Mouse (Mus musculus): ENCODE data around the gene Gm20547. TPM values are rescaled to one million over a fixed set of nuclear protein-coding genes. Genes with fewer than 3 reads are reported as not detected.

The Gm20547 gene
- polyA plus RNA-seq, 1 experiment from 2014 or later = not detected

- Histone ChIP-seq H3K36me3 (peaks cover 10% of the 10 kb centered on the region), H3K9me3 (replicated peaks) (no peaks in the 10 kb centered on the region), H3K27ac (peak overlapping the region; percentile 97), H3K4me2 (peak overlapping the region; percentile 92), H3K9ac (peak overlapping the region; percentile 73), H3K4me3 (replicated peaks) (peak overlapping the region; percentile 83), H3K27me3 (no peaks in the 10 kb centered on the region), H3K4me1 (peaks cover 39% of the 10 kb centered on the region)
- WGBS = 5% methylated on average over 51 of the region's 51 CpGs
- 0 out of 2 replicates have a peak, but pooled peaks have one; percentile 16 for ATAC-seq (replicated peaks; ENCODE audit: low FRiP score)
Observed at GRCm38 (mm10) chr17:34894801-34895530, 13.1 kb upstream of the Gm20547 start.

DNA sequence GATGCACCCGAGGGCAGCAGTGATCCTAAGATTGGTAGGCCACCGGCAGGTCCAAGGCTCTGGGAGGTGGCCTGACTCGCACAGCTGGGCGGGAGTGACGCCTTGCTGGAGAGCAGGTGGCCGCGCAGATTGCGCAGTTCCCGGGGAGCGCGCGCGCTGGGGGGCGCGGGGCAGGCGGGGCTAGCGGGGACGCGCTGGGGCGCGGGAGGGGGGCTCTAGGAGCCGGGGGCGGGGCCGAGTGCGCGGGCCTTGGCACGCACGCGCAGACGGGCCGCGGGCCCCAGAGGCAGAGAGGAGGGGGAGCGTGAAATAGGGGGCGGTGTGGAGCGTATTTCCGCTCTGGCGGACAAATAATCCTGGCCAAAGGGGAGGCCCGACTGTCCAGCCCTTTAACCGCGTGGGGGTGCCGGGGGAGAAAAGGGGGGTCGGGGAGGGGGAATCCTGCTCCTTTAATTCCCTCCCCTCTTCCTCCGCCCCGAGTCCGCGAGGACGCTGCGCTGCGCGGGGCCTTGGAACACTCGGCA lies 12.3 kb upstream of the Gm20547 start:
- peaks cover 36% of the 10 kb centered on the region for H3K4me1 ChIP-seq
- H3K27ac ChIP-seq = peak overlapping the region; percentile 97
- H3K27me3 ChIP-seq = no peaks in the 10 kb centered on the region
- H3K4me2 ChIP-seq = peak overlapping the region; percentile 92
- H3K9me3 ChIP-seq (replicated peaks) = no peaks in the 10 kb centered on the region
- ATAC-seq (replicated peaks; ENCODE audit: low FRiP score) = peak; percentile 92
- H3K4me3 ChIP-seq (replicated peaks) = peak overlapping the region; percentile 83
- 1% methylated on average over 22 of the region's 51 CpGs for whole genome bisulfite sequencing
- H3K9ac ChIP-seq = peak overlapping the region; percentile 73
- H3K36me3 ChIP-seq = peaks cover 10% of the 10 kb centered on the region

DNA sequence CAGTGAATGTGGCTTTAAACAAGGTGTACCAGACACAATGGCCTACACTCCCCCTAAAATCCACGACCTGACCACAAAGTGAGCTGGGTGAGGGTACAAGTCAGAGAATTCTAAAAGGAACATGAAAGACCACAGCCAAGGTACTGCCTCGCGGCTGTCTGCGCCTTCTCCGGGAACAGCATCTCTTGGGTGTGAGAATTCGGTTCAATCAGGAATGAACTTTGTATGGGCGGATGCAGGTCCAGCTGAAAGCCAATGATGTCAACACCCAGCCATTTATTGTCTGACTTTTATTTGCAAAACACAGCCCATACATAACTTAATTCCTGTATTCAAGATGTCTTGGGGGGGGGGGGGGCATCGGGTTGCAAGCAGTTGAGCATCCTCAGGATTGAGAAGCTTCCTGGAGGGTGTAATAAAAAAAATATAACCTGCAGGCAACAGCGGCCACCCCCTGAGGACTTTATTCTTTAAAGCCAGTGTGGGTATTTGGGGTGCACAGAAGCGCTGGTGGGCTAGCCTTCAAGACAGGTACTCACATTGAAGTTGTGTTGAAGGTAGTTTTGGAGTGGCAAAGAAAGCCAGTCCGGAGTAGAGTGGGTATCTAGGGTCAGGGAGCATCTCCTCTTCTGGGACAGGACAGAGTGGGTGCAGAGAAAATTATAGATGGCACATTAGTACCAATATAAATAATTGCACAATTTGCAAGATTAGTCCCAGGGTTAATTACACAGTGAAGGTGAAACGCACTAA lies 11.4 kb upstream of the Gm20547 start:
- Histone ChIP-seq H3K27ac (peak overlapping the region; percentile 97), H3K36me3 (peaks cover 10% of the 10 kb centered on the region), H3K27me3 (no peaks in the 10 kb centered on the region), H3K4me3 (replicated peaks) (no peak overlapping the region), H3K4me2 (peak overlapping the region; percentile 92), H3K4me1 (peaks cover 36% of the 10 kb centered on the region), H3K9me3 (replicated peaks) (no peaks in the 10 kb centered on the region), H3K9ac (peak overlapping the region; percentile 47)
- WGBS = 72% methylated on average over 12 of the region's 12 CpGs
- ATAC-seq (replicated peaks; ENCODE audit: low FRiP score) = no peak

GRCm38 (mm10) chr17:34891377-34891776 lies 9.5 kb upstream of the Gm20547 start:
- Histone ChIP-seq H3K4me3 (replicated peaks) (no peak overlapping the region), H3K27me3 (no peaks in the 10 kb centered on the region), H3K9me3 (replicated peaks) (no peaks in the 10 kb centered on the region), H3K9ac (no peak overlapping the region), H3K4me2 (no peak overlapping the region), H3K27ac (no peak overlapping the region), H3K4me1 (peaks cover 23% of the 10 kb centered on the region), H3K36me3 (peaks cover 8% of the 10 kb centered on the region)
- no peak for ATAC-seq (replicated peaks; ENCODE audit: low FRiP score)
- WGBS = 94% methylated on average over 2 of the region's 2 CpGs

GRCm38 (mm10) chr17:34890074-34890743 lies 8.4 kb upstream of the Gm20547 start:
- H3K4me3 ChIP-seq (replicated peaks) = no peak overlapping the region
- no peak overlapping the region for H3K4me2 ChIP-seq
- ATAC-seq (replicated peaks; ENCODE audit: low FRiP score) = no peak
- WGBS = 83% methylated on average over 12 of the region's 12 CpGs
- peaks cover 11% of the 10 kb centered on the region for H3K4me1 ChIP-seq
- no peaks in the 10 kb centered on the region for H3K36me3 ChIP-seq
- H3K27me3 ChIP-seq = no peaks in the 10 kb centered on the region
- no peak overlapping the region for H3K27ac ChIP-seq
- H3K9ac ChIP-seq = no peak overlapping the region
- no peaks in the 10 kb centered on the region for H3K9me3 ChIP-seq (replicated peaks)

GRCm38 (mm10) chr17:34887942-34888341 lies 6.1 kb upstream of the Gm20547 start:
- no peak overlapping the region for H3K4me2 ChIP-seq
- ATAC-seq (replicated peaks; ENCODE audit: low FRiP score) = no peak
- H3K4me1 ChIP-seq = no peaks in the 10 kb centered on the region
- H3K9me3 ChIP-seq (replicated peaks) = no peaks in the 10 kb centered on the region
- no peaks in the 10 kb centered on the region for H3K27me3 ChIP-seq
- no peak overlapping the region for H3K9ac ChIP-seq
- no peak overlapping the region for H3K27ac ChIP-seq
- no peak overlapping the region for H3K4me3 ChIP-seq (replicated peaks)
- WGBS = 83% methylated on average over 5 of the region's 5 CpGs
- no peaks in the 10 kb centered on the region for H3K36me3 ChIP-seq

GRCm38 (mm10) chr17:34885615-34886014 lies 3.8 kb upstream of the Gm20547 start:
- Histone ChIP-seq H3K27me3 (peaks cover 8% of the 10 kb centered on the region; the same call in 1 of the 2 replicates), H3K4me3 (replicated peaks) (no peak overlapping the region), H3K9me3 (replicated peaks) (no peaks in the 10 kb centered on the region), H3K4me1 (0 out of 2 replicates have a peak, but pooled peaks cover 5% of the 10 kb centered on the region), H3K4me2 (no peak overlapping the region), H3K27ac (no peak overlapping the region), H3K9ac (no peak overlapping the region), H3K36me3 (no peaks in the 10 kb centered on the region)
- ATAC-seq (replicated peaks; ENCODE audit: low FRiP score) = no peak
- WGBS = 72% methylated on average over 3 of the region's 3 CpGs

DNA sequence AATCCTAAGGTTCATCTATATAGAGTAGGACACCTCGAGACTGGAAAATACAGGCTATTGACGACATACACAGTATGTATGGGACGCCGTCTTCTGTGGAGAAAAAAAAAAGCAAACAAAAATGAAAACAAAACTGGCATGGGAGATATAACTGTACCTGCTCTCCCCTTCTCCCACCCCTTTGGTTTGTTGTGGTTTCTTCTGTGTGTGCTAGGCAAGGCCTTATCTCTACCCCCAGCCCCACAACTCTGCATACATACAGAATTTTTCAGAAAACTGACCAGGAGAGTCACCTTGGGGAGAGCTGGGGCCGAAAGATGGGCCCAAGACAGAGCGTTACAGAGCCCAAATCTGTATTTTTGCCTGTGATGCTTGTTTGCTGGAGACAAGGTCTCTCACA lies 2.9 kb upstream of the Gm20547 start:
- Histone ChIP-seq H3K4me2 (no peak overlapping the region), H3K9ac (no peak overlapping the region), H3K27ac (no peak overlapping the region), H3K36me3 (no peaks in the 10 kb centered on the region), H3K9me3 (replicated peaks) (no peaks in the 10 kb centered on the region), H3K27me3 (peaks cover 8% of the 10 kb centered on the region; the same call in 1 of the 2 replicates), H3K4me3 (replicated peaks) (no peak overlapping the region), H3K4me1 (0 out of 2 replicates have a peak, but pooled peaks cover 5% of the 10 kb centered on the region)
- whole genome bisulfite sequencing = 90% methylated on average over 6 of the region's 6 CpGs
- no peak for ATAC-seq (replicated peaks; ENCODE audit: low FRiP score)

DNA sequence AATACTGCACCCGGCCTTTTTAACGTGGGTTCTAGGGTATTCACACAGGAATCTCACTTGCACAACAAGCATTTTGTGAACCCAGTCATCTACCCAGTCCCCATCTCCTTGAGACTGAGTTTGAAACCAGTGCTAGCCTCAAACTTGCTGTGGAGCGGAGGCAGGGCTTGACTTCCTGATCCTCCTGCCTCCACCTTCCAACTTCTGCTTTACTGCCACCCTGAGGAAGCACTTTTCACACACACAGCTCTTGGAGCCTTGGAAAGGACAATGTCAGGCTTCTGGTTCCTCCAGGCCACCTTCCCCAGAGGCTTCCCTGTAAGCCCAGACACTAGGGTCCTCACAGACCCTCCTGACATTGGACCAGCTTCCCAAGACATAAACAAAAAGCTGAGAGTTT lies 1.5 kb upstream of the Gm20547 start:
- H3K4me2 ChIP-seq = no peak overlapping the region
- H3K9me3 ChIP-seq (replicated peaks) = no peaks in the 10 kb centered on the region
- 0 out of 2 replicates have a peak, but pooled peaks cover 11% of the 10 kb centered on the region for H3K4me1 ChIP-seq
- no peak overlapping the region for H3K4me3 ChIP-seq (replicated peaks)
- ATAC-seq (replicated peaks; ENCODE audit: low FRiP score) = no peak
- H3K36me3 ChIP-seq = no peaks in the 10 kb centered on the region
- peaks cover 8% of the 10 kb centered on the region; the same call in 1 of the 2 replicates for H3K27me3 ChIP-seq
- H3K27ac ChIP-seq = no peak overlapping the region
- no peak overlapping the region for H3K9ac ChIP-seq
- WGBS = 73% methylated on average over 3 of the region's 3 CpGs

DNA sequence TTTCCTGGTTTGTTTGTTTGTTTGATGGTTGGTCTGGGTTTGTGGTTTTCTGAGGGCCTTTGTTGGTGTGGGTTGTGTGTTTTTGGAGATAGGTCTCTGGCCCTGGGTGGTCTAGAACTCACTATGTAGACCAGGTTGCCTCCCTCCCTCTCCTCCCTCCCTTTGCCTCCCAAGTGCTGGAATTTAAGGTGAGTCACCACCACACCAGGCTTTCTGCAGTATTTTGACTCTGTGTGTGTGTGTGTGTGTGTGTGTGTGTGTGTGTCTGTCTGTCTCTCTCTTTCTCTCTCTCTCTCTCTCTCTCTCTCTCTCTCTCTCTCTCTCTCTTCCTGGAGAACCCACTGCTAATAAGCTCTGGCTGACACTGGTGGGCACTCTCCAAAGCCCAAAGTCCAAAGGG lies 676 bp downstream of the Gm20547 start:
- no peaks in the 10 kb centered on the region for H3K9me3 ChIP-seq (replicated peaks)
- H3K27me3 ChIP-seq = peaks cover 8% of the 10 kb centered on the region; the same call in 1 of the 2 replicates
- ATAC-seq (replicated peaks; ENCODE audit: low FRiP score) = no peak
- 0 out of 2 replicates have a peak, but pooled peaks cover 11% of the 10 kb centered on the region for H3K4me1 ChIP-seq
- H3K27ac ChIP-seq = no peak overlapping the region
- H3K9ac ChIP-seq = no peak overlapping the region
- no peak overlapping the region for H3K4me3 ChIP-seq (replicated peaks)
- no peaks in the 10 kb centered on the region for H3K36me3 ChIP-seq
- H3K4me2 ChIP-seq = no peak overlapping the region; the same call in 1 of the 2 replicates

- no peak within 1 kb of the TSS for H3K27ac ChIP-seq
- no peak for ATAC-seq (replicated peaks; ENCODE audit: low FRiP score)
Observed at GRCm38 (mm10) chr17:34879336-34879879, 2.4 kb downstream of the Gm20547 start, which contains the start of gene Zbtb12. Zbtb12 (plus strand) TSS chr17:34879483.

More at GRCm38 (mm10) chr17:34879336-34879879, 2.4 kb downstream of the Gm20547 start, which contains the start of gene Zbtb12:
- Histone ChIP-seq H3K9me3 (replicated peaks) (no peaks in the 10 kb centered on the region), H3K9ac (no peak within 1 kb of the TSS), H3K4me2 (no peak within 1 kb of the TSS), H3K4me3 (replicated peaks) (no peak within 1 kb of the TSS; the same call in 1 of the 2 replicates), H3K4me1 (0 out of 2 replicates have a peak, but pooled peaks cover 11% of the 10 kb centered on the region), H3K27me3 (peaks cover 8% of the 10 kb centered on the region; the same call in 1 of the 2 replicates), H3K36me3 (no peaks in the 10 kb centered on the region)
- WGBS = 54% methylated on average over 11 of the region's 11 CpGs
